Mouse (Mus musculus) Muller cell, postnatal 12 days (primary cell): ENCODE measurements around the gene Il34.

Experiments used
- DNase-seq: peaks from one replicate; pipeline ENCODE4 v3.0.0-alpha.2; 2015; ENCODE audit errors: inconsistent ontology term

The Il34 gene

DNA sequence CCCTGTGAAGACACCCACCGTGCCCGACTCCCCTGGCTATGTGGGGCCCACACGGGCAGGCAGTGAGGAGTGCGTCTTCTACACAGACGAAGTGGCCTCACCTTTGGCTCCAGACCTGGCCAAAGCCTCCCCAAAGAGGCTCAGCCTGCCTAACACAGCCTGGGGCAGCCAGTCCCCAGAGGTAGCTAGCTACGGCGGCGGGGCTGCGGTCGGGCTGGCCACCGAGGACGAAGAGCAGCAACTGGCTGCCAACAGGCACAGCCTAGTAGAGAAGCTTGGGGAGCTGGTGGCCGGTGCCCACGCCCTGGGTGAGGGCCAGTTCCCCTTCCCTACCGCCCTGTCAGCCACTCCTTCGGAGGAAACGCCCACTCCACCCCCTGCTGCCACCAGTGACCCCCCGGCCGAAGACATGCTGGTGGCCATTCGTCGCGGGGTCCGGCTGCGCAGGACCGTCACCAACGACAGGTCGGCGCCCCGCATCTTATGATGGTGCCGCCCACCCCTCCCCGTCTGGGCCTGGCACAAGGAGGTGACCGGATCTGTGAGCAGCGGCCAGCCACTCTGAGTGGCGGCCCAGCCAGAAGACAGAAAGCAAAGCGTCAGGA lies 67.0 kb downstream of the Il34 start:
- DNase-seq, result no peak

- no peak for DNase-seq
Observed at GRCm38 (mm10) chr8:110733036-110733435, 72.7 kb downstream of the Il34 start.

DNA sequence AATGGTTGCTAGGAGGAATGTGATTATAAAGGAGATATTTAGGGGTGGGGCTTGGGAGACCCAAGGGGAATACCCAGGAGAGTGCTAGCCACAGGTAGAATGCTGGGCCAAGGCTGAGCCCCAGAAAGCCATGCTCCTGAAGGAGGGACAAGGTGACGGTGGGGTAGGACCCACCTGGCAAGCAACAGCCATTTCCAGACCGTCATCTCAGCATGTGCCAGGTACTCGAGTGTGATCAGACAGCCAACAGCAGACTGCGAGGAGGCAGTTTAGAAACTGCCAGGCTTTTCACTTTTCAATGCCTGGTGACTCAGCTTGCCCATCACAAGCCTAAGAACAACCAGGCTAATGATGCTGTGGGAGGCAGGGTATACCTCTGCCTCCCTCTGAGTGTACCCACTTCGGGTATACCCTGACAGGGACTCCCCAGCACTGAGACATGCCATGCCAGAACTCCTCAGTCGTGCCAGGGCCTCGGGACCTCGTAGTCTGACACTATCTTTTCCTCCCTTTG lies 74.3 kb downstream of the Il34 start:
- no peak for DNase-seq

DNA sequence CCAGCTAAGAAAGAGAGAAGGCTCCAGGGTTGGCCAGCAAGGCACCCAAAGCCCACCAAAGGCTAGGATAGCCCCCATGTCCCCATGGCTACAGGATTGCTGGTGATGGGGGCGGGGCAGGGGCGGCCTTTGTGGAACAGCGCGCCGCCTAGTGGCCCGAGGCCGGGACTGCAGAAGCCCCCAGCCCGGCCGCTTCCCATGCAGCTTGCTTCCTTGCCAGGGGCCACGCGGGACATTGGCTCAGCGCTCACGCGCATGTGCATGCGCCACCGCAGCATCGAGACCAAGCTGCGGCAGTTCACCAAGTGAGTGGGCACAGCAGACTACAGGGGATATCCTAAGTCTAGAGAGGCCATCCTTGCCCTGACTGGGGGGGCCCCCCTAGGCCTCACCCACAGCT lies 78.8 kb downstream of the Il34 start:
- DNase-seq, result peak; percentile 58

- DNase-seq, result peak; percentile 86
Observed at GRCm38 (mm10) chr8:110725084-110725838, 80.5 kb downstream of the Il34 start.

DNA sequence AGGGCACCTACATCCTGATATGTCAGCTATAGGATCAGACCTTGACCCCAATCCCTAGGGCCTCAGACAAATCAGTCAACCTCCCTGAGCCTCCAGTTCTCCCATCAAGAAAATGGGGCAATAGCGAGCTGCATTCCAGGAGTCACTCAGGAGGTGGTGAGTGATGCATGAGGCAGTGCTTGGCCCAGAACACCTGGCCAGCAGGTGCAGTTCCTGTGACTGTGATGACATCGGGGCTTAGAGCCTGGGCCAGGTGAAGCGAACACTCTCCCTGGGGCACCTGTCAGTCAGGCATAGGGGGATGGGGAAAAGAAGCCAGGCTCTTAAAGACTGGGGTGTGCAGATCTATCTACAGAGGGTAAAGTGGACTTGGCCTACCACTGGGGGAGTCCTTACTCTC lies 81.2 kb downstream of the Il34 start:
- DNase-seq, result no peak

- DNase-seq, result no peak
Observed at GRCm38 (mm10) chr8:110722414-110723011, 83.2 kb downstream of the Il34 start.

DNA sequence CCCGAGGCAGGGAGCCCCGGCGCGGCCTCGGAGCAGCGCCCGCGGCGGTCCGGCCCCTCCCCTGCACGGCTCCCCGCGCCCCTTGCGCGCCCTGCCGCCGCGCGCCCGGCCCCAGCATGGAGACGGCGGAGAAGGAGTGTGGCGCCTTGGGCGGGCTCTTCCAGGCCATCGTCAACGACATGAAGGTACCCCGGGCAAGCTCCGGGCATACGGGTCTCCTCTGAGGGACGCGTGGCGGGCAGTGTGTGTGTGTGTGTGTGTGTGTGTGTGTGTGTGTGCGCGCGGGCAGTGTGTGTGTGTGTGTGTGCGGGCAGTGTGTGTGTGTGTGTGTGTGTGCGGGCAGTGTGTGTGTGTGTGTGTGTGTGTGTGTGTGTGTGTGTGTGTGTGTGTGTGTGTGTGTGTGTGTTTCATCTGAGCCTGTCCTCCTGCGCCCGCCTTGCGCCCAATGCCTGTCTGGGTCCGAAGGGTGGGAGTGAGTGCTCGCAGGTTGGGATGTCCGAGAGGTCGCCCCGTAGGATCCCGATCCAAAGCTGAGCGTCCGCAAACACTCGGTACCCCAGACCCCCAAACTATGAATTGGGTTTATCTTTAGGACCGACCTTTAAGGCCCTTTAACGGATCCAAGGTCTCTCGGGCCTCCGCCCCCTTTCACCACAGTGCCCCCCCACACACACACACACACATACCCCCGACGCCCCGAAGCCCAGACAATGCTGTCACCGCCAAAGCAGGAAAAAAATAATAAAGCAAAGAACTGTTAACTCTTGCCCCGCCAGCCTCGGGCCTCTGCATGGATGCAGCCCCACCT lies 83.9 kb downstream of the Il34 start:
- peak; percentile 49 for DNase-seq

- DNase-seq, result peak; percentile 95
Observed at GRCm38 (mm10) chr8:110720685-110721598, 84.8 kb downstream of the Il34 start, which contains the start of gene Mtss1l. Mtss1l (plus strand) TSS chr8:110721476.

- no peak for DNase-seq
Observed at GRCm38 (mm10) chr8:110719898-110720653, 85.6 kb downstream of the Il34 start.

GRCm38 (mm10) chr8:110718969-110719670 lies 86.6 kb downstream of the Il34 start:
- peak; percentile 48 for DNase-seq

GRCm38 (mm10) chr8:110718209-110718968 lies 87.3 kb downstream of the Il34 start:
- no peak for DNase-seq

GRCm38 (mm10) chr8:110717131-110717530 lies 88.6 kb downstream of the Il34 start:
- no peak for DNase-seq

GRCm38 (mm10) chr8:110716075-110716474 lies 89.6 kb downstream of the Il34 start:
- peak; percentile 95 for DNase-seq

- no peak for DNase-seq
Observed at GRCm38 (mm10) chr8:110714827-110715519, 90.8 kb downstream of the Il34 start.

DNA sequence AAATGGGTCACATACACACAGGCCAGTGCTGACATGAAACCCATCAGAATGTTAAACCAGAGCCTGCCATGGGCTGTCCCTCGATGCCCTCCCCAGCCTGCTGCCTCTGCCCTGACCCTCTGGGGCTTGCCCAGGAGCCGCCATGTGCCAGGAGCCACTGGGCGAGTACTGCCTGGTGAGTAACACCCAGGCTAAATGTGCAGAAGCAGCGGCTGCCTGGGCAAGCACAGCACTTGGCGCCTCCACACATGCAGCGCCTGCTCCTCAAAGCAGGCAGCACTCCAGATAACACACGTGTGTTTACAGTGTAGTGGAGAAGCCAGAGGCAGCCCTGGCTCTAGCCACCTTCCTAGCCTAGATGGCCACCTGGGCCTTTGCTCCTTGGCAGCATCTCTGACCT lies 92.7 kb downstream of the Il34 start:
- DNase-seq, result peak; percentile 46

DNA sequence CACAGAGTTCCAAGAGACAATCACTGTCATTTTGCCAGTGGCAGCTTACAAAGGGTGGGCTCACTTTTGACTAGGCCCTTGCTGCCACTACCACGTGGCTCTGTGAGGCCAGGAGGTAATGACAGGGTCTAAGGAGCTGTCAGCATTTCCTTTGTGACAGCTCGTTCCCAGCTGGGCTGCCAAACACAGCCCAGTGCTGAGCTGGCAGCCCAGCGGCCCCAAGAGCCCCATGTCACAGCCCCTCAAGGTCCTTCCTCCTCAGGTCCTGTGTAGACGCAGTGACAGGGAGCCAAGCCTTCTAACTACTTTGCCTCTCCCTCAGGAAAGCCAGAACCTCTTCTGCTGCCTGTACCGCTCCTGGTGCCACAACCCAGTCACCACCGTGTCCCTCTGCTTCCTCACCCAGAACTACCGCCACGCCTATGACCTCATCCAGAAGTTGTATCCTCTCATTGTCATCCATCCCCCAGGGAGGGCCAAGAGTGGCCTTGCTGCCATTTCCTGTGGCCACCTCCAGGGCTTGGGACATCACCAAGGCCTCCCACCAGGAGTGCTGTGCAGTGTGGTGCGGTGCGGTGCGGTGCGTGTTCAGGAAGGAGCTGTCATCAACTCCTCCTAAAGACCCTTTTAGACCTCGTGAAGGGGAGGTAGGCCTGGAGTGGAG lies 94.3 kb downstream of the Il34 start:
- no peak for DNase-seq

DNA sequence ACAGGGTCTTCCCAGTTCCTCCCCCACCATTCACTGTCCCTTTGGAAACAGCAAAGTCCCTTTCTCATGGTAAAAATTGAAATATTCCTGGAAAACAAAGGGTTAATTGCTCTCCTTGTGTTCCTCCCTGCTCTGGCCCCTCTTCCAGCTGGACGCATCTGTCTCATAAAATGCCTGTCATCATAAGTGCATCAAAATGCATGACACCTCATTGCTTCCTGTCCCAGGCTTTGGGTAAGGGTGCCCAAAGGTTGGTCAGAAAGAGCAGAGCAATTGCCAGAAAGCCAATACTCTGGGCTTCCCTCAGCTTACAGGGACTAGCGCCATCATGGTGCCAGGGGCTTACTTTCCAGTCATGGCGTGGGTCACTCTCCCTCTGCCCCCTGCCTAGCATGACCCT lies 95.1 kb downstream of the Il34 start:
- DNase-seq, result no peak
